In the genomic region with DNA sequence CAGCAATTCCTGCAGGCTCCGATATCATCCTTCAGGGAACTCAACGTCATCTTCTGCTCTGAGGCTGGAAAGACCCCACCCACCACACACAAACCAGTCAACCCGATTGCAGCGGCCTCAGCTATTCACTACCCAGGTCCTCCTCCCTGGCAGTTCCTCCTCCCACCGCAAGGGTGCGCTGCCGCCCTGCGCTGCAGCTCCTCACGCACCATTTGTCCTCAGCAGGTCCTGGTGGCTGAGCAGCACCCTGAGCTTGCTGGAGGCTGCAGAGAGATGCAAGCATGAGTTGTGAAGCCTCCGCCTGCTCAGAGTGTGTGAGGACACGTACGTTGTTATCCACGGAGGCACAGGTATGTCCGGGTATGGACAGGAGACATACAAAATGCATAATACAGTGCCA, we compare ENCODE assay signal across 8 mouse cellular contexts. TPM values are rescaled to one million over a fixed set of nuclear protein-coding genes. Genes with fewer than 3 reads are reported as not detected.
DNase-seq lines count a peak whose midpoint lies in the region; ATAC-seq and TF ChIP-seq lines count a peak whose summit lies in the region.

No protein-coding gene starts in this region.

- H3K36me3 ChIP-seq in C2C12 (ENCODE audit: control insufficient read depth, insufficient read depth) = no peaks in the 10 kb centered on the region
- no peaks in the 10 kb centered on the region for H3K36me3 ChIP-seq in kidney, embryonic 16.5 days (ENCODE audit: insufficient read depth, low read length)
- no peaks in the 10 kb centered on the region for H3K36me3 ChIP-seq in liver, embryonic 13.5 days

- peak; percentile 76 for TF ChIP-seq CTCF in C2C12 (IDR thresholded peaks at IDR 0.05; ENCODE audit: control insufficient read depth, insufficient read depth, insufficient read length)
- peak; percentile 69 for TF ChIP-seq CTCF in olfactory bulb, adult 2 months (IDR thresholded peaks at IDR 0.05; ENCODE audit: insufficient read depth, low read depth, low read length)

- 15% methylated on average over 14 of the region's 14 CpGs for WGBS in kidney, embryonic 16.5 days
- 10% methylated on average over 14 of the region's 14 CpGs for WGBS in liver, embryonic 13.5 days (ENCODE audit: insufficient replicate concordance)
- 17% methylated on average over 14 of the region's 14 CpGs for WGBS in olfactory bulb, adult 2 months

- H3K9me3 ChIP-seq in kidney, embryonic 16.5 days (ENCODE audit: low read length) = no peaks in the 10 kb centered on the region
- H3K9me3 ChIP-seq in liver, embryonic 13.5 days (replicated peaks) = no peaks in the 10 kb centered on the region

- DNase-seq in adrenal gland, adult 2 months = peak; percentile 76
- DNase-seq in embryo, embryonic 11 days = peak; percentile 67
- peak; percentile 97 for DNase-seq in heart, adult 11 months
- peak; percentile 59 for DNase-seq in liver, embryonic 13.5 days
- peak; percentile 33 to 51 for DNase-seq in thymus, adult 18-20 months

- no peaks in the 10 kb centered on the region for H3K4me1 ChIP-seq in kidney, embryonic 16.5 days (ENCODE audit: insufficient read depth, low read length)
- peaks cover 21% of the 10 kb centered on the region for H3K4me1 ChIP-seq in liver, embryonic 13.5 days (replicated peaks)
- peaks cover 2% of the 10 kb centered on the region; the same call in 1 of the 2 replicates for H3K4me1 ChIP-seq in olfactory bulb, adult 2 months (ENCODE audit: control insufficient read depth, insufficient read depth, low read length)

- H3ac ChIP-seq in C2C12 (ENCODE audit: control insufficient read depth, insufficient read length, low read depth) = no peak overlapping the region

- no peak overlapping the region for H3K4me2 ChIP-seq in kidney, embryonic 16.5 days (replicated peaks; ENCODE audit: low read depth, low read length)
- no peak overlapping the region for H3K4me2 ChIP-seq in liver, embryonic 13.5 days

- ATAC-seq in kidney, embryonic 16.5 days (ENCODE audit: low FRiP score, low TSS enrichment) = peak; percentile 87
- ATAC-seq in liver, embryonic 13.5 days (ENCODE audit: low read depth) = peak; percentile 66

- H3K79me2 ChIP-seq in C2C12 (ENCODE audit: control insufficient read depth, insufficient read depth) = no peaks in the 10 kb centered on the region

- no peak overlapping the region for H3K4me3 ChIP-seq in C2C12 (ENCODE audit: insufficient read depth, poor library complexity, severe bottlenecking)
- H3K4me3 ChIP-seq in kidney, embryonic 16.5 days (ENCODE audit: low read length) = no peak overlapping the region
- no peak overlapping the region for H3K4me3 ChIP-seq in liver, embryonic 13.5 days (replicated peaks)
- no peak overlapping the region for H3K4me3 ChIP-seq in olfactory bulb, adult 2 months (ENCODE audit: insufficient read depth, low read depth, low read length)

- no peak overlapping the region for H3K27ac ChIP-seq in kidney, embryonic 16.5 days (ENCODE audit: low read length)
- no peak overlapping the region for H3K27ac ChIP-seq in liver, embryonic 13.5 days
- H3K27ac ChIP-seq in olfactory bulb, adult 2 months (ENCODE audit: insufficient read depth, low read depth, low read length) = no peak overlapping the region

- no peaks in the 10 kb centered on the region for H3K79me3 ChIP-seq in C2C12 (ENCODE audit: low read depth)

- TF ChIP-seq POLR2A in olfactory bulb, adult 2 months (IDR thresholded peaks at IDR 0.05; ENCODE audit: insufficient read depth, low read depth, low read length) = no peak

- H3K9ac ChIP-seq in kidney, embryonic 16.5 days (replicated peaks; ENCODE audit: low read length) = no peak overlapping the region
- no peak overlapping the region for H3K9ac ChIP-seq in liver, embryonic 13.5 days

- no peaks in the 10 kb centered on the region for H3K27me3 ChIP-seq in C2C12 (ENCODE audit: control insufficient read depth, insufficient read depth, insufficient read length)
- no peaks in the 10 kb centered on the region for H3K27me3 ChIP-seq in kidney, embryonic 16.5 days (ENCODE audit: insufficient read depth, low read length)
- no peaks in the 10 kb centered on the region for H3K27me3 ChIP-seq in liver, embryonic 13.5 days

TF ChIP-seq in C2C12, 6 proteins besides CTCF, POLR2A, EP300 and RAD21:
- TF ChIP-seq FOSL1 (IDR thresholded peaks at IDR 0.05; ENCODE audit: insufficient read depth, low read length, poor library complexity, severe bottlenecking) (no peak), USF1 (IDR thresholded peaks at IDR 0.05; ENCODE audit: low read depth) (no peak), CEBPB (IDR thresholded peaks at IDR 0.05; ENCODE audit: low read depth) (no peak), MAX (IDR thresholded peaks at IDR 0.05) (no peak), MYOG (IDR thresholded peaks at IDR 0.05; ENCODE audit: control insufficient read depth, extremely low read depth, insufficient read length) (no peak), MYOD1 (IDR thresholded peaks at IDR 0.05; ENCODE audit: control insufficient read depth, insufficient read length, low read depth) (no peak)
TF ChIP-seq in C2C12: peak in this region for 0.

RNA-seq across cellular contexts. Expression of a gene that starts 1.9 kb away (rescaled TPM):
- not detected for polyA plus RNA-seq in C2C12 (2012; fragmentation: generic; extraction: Trizol)
- total RNA-seq in adrenal gland, adult 2 months (2021) = under 1 TPM in 1 of 2 experiments, not detected in 1; 0.24 TPM
- 0.08 TPM in 1 of 2 replicates, not detected in the other for polyA plus RNA-seq in adrenal gland, adult 2 months (2012; rRNA removed)
- 0.41 and 0.45 TPM in 2 replicates for polyA plus RNA-seq in kidney, embryonic 16.5 days (2015; fragmentation: Nextera tagmentation; extraction: Ambion mirVana)
- polyA plus RNA-seq in liver, embryonic 13.5 days (2015; fragmentation: Nextera tagmentation; extraction: Ambion mirVana) = 2.4 and 3.2 TPM in 2 replicates
- not detected in 2 replicates for polyA plus RNA-seq in olfactory bulb, adult 2 months (2012; ENCODE audit: insufficient read depth, insufficient read length, low replicate concordance, missing spikeins)

RNA-seq across cellular contexts. Expression of a gene that starts 24.6 kb away (rescaled TPM):
- polyA plus RNA-seq in C2C12 (2012; fragmentation: generic; extraction: Trizol) = 0.01 TPM
- total RNA-seq in adrenal gland, adult 2 months (2021) = under 1 TPM in 1 of 2 experiments, not detected in 1; 0.41 TPM
- polyA plus RNA-seq in adrenal gland, adult 2 months (2012; rRNA removed) = 0.07 and 0.26 TPM in 2 replicates
- 0.22 TPM in 1 of 2 replicates, not detected in the other for polyA plus RNA-seq in kidney, embryonic 16.5 days (2015; fragmentation: Nextera tagmentation; extraction: Ambion mirVana)
- 0.06 TPM in 1 of 2 replicates, not detected in the other for polyA plus RNA-seq in liver, embryonic 13.5 days (2015; fragmentation: Nextera tagmentation; extraction: Ambion mirVana)
- polyA plus RNA-seq in olfactory bulb, adult 2 months (2012; ENCODE audit: insufficient read depth, insufficient read length, low replicate concordance, missing spikeins) = not detected in 2 replicates

RNA-seq across cellular contexts. Expression of a gene that starts 30.2 kb away (rescaled TPM):
- not detected for polyA plus RNA-seq in C2C12 (2012; fragmentation: generic; extraction: Trizol)
- under 1 TPM; 0.90 to 0.92 TPM for total RNA-seq in adrenal gland, adult 2 months (2021)
- polyA plus RNA-seq in adrenal gland, adult 2 months (2012; rRNA removed) = 0.19 TPM in 1 of 2 replicates, not detected in the other
- not detected in 2 replicates for polyA plus RNA-seq in kidney, embryonic 16.5 days (2015; fragmentation: Nextera tagmentation; extraction: Ambion mirVana)
- 0.34 and 0.35 TPM in 2 replicates for polyA plus RNA-seq in liver, embryonic 13.5 days (2015; fragmentation: Nextera tagmentation; extraction: Ambion mirVana)
- not detected in 2 replicates for polyA plus RNA-seq in olfactory bulb, adult 2 months (2012; ENCODE audit: insufficient read depth, insufficient read length, low replicate concordance, missing spikeins)

RNA-seq across cellular contexts. Expression of a gene that starts 42.5 kb away (rescaled TPM):
- 36.7 TPM for polyA plus RNA-seq in C2C12 (2012; fragmentation: generic; extraction: Trizol)
- 10 to 100 TPM; 19.3 to 19.6 TPM for total RNA-seq in adrenal gland, adult 2 months (2021)
- polyA plus RNA-seq in adrenal gland, adult 2 months (2012; rRNA removed) = 29.7 and 35.8 TPM in 2 replicates
- 42.1 and 44.7 TPM in 2 replicates for polyA plus RNA-seq in kidney, embryonic 16.5 days (2015; fragmentation: Nextera tagmentation; extraction: Ambion mirVana)
- 18.6 and 18.7 TPM in 2 replicates for polyA plus RNA-seq in liver, embryonic 13.5 days (2015; fragmentation: Nextera tagmentation; extraction: Ambion mirVana)
- not detected in 2 replicates for polyA plus RNA-seq in olfactory bulb, adult 2 months (2012; ENCODE audit: insufficient read depth, insufficient read length, low replicate concordance, missing spikeins)

RNA-seq across cellular contexts. Expression of a gene that starts 46.4 kb away (rescaled TPM):
- polyA plus RNA-seq in C2C12 (2012; fragmentation: generic; extraction: Trizol) = 0.95 TPM
- 10 to 100 TPM; 59.0 to 69.8 TPM for total RNA-seq in adrenal gland, adult 2 months (2021)
- polyA plus RNA-seq in adrenal gland, adult 2 months (2012; rRNA removed) = 18.3 and 18.8 TPM in 2 replicates
- 13.2 and 14.8 TPM in 2 replicates for polyA plus RNA-seq in kidney, embryonic 16.5 days (2015; fragmentation: Nextera tagmentation; extraction: Ambion mirVana)
- 2.9 and 3.5 TPM in 2 replicates for polyA plus RNA-seq in liver, embryonic 13.5 days (2015; fragmentation: Nextera tagmentation; extraction: Ambion mirVana)
- polyA plus RNA-seq in olfactory bulb, adult 2 months (2012; ENCODE audit: insufficient read depth, insufficient read length, low replicate concordance, missing spikeins) = not detected in 2 replicates

Comparison
In these comparisons a context has a peak if more than half of its experiments do, and no peak if none do; other contexts are left out.
1. DNase-seq: peak in every context shown above with its lines; median percentile 97 in heart, adult 11 months; 76 in adrenal gland, adult 2 months; 67 in embryo, embryonic 11 days; 59 in liver, embryonic 13.5 days; 42 in thymus, adult 18-20 months.